Mouse (Mus musculus) liver, adult 2 months (tissue): ENCODE data around the gene Ube4b. TPM values are rescaled to one million over a fixed set of nuclear protein-coding genes. Genes with fewer than 3 reads are reported as not detected.
"Not testable (repeated sequence)": the region's sequence is repeated elsewhere in the genome, so short reads cannot be mapped to it uniquely, and the experiment has no call there.

Experiments
- DNase-seq: peaks from one replicate; pipeline ENCODE4 v3.0.0-alpha.2; 2011; ENCODE audit warnings: low read depth, low spot score; ENCODE audit errors: extremely low read depth
- H3K27ac ChIP-seq: fragments of 200-500 bp; replicated peaks from 2 replicates; pipeline ENCODE4 v1.5.1; 2012; ENCODE audit warnings: low read depth, mild to moderate bottlenecking, control low read depth, inconsistent platforms, low read length; ENCODE audit not compliant: insufficient read depth
- H3K27me3 ChIP-seq: fragments of 200-500 bp; 2 replicates; pipeline ENCODE4 v1.6.1; 2012; ENCODE audit warnings: mild to moderate bottlenecking, moderate library complexity, low read length, inconsistent platforms; ENCODE audit not compliant: control insufficient read depth, insufficient read depth
- H3K36me3 ChIP-seq: fragments of 200-500 bp; 2 replicates; pipeline ENCODE4 v1.6.1; 2012; ENCODE audit warnings: low read length, inconsistent platforms; ENCODE audit not compliant: control insufficient read depth, insufficient read depth
- H3K4me1 ChIP-seq: fragments of 200-500 bp; 2 replicates; pipeline ENCODE4 v1.6.1; 2011; ENCODE audit warnings: low read length; ENCODE audit not compliant: control insufficient read depth, insufficient read depth
- H3K4me3 ChIP-seq: fragments of 200-500 bp; 2 replicates; pipeline ENCODE4 v1.5.1; 2011; ENCODE audit warnings: low read depth, mild to moderate bottlenecking, control low read depth, low read length, moderate library complexity; ENCODE audit not compliant: insufficient read depth
- H3K79me2 ChIP-seq: fragments of 200-500 bp; 2 replicates; pipeline ENCODE4 v1.6.1; 2012; ENCODE audit warnings: inconsistent platforms, mild to moderate bottlenecking, low read length, moderate library complexity; ENCODE audit not compliant: control insufficient read depth, insufficient read depth
- H3K9ac ChIP-seq: fragments of 200-500 bp; 2 replicates; pipeline ENCODE4 v1.6.1; 2012; ENCODE audit warnings: low read depth, mild to moderate bottlenecking, control low read depth, inconsistent platforms, low read length
- CTCF ChIP-seq: fragments of 200-500 bp; IDR thresholded peaks from 2 replicates; pipeline ENCODE4 v1.5.1; 2011; ENCODE audit warnings: low read depth, low read length, control low read depth
- POLR2A ChIP-seq: fragments of 200-500 bp; IDR thresholded peaks from 2 replicates; pipeline ENCODE4 v1.6.1; 2011; ENCODE audit warnings: low read length, control low read depth; ENCODE audit not compliant: insufficient read depth; ENCODE audit errors: extremely low read depth
- WGBS: fragments of 180-500 bp; shearing (Covaris S2); methylation state at CpG from one replicate; pipeline ENCODE4 v1.1.7; 2018; 5-methylcytosine and 5-hydroxymethylcytosine counted together
- polyA plus RNA-seq: library from polyadenylated mRNA; depleted of rRNA; stranded (reverse); fragments of >200 nt; gene quantifications from 2 replicates; pipeline ENCODE4 v1.2.3, GENCODE M21; 2012
- total RNA-seq: library from RNA; depleted of rRNA; stranded (reverse); fragments of >200 nt; gene quantifications from 2 replicates; pipeline ENCODE4 v1.2.3, GENCODE M21; 2014

Ube4b gene
- total and polyA plus RNA-seq, 2 experiments = 23.3 to 30.0 TPM

DNA sequence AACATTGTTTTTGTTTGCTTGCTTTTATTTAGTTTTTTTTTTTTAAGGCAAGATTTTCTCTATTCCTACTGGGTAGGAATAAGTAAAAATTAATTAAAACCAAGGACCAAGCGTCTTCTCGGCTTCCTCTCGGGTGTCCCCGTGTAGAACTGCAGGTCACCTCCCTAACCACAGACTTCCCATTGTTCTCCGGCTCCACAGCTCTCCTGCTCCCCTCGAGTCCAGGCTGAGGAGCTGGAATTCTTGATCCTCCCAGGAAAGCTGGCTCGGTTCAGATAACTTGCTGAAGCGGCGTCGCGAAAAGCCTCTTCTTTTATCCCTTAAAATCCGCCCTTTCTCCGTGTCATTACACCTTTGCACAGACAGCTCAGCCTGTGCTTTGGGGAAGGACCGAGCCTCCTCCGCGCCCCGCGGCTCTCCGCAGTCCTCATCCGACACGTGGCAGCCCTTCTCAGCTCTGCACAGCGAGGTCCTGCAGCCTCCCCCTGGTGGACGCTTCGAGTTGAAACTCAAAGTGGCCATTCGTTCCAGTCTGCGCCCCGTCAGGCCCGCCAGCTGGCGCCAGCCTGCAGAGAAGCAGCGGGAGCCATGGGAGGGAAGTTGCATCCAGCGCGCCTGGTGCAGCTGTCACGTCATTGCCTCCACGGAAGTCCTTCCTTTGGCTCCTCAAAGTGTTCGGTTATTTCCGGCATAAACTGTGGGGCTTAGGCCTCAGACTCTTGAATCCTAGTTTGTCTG, 18.6 kb upstream of the Ube4b start:
- H3K4me3 ChIP-seq = no peak overlapping the region
- no peaks in the 10 kb centered on the region for H3K27me3 ChIP-seq
- TF ChIP-seq CTCF (peak; percentile 94), POLR2A (no peak)
- WGBS = 1% methylated on average over 36 of the region's 36 CpGs
- no peak overlapping the region for H3K27ac ChIP-seq
- H3K4me1 ChIP-seq = 0 out of 2 replicates have a peak, but pooled peaks cover 2% of the 10 kb centered on the region
- DNase-seq = peak; percentile 81
- H3K79me2 ChIP-seq = no peaks in the 10 kb centered on the region
- no peaks in the 10 kb centered on the region for H3K36me3 ChIP-seq
- 0 out of 2 replicates have a peak overlapping the region, but pooled peaks have one; percentile 0 for H3K9ac ChIP-seq

DNA sequence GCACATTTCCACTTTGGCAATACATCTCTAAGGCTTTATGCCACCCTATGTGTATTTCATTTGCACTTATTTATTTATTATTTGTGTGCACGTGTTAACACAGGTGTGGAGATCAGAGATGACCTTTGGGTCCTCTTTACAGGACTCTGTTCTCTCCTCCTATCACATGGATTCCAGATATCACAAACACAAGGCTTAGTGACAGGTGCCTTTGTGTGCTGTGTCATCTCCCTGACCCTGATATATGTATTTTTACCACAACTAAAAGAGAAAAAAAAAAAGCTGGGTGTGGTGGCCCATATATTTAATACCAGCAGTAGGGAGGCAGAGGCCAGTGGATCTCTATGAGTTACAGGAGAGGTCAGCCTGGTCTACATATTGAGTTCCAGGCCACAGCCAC, 17.9 kb upstream of the Ube4b start:
- no peaks in the 10 kb centered on the region for H3K79me2 ChIP-seq
- TF ChIP-seq CTCF = no peak
- no peak for TF ChIP-seq POLR2A
- no peaks in the 10 kb centered on the region for H3K36me3 ChIP-seq
- H3K4me3 ChIP-seq = no peak overlapping the region
- no peak overlapping the region for H3K9ac ChIP-seq
- no peak for DNase-seq
- WGBS = 50% methylated on average over 1 of the region's 1 CpGs
- no peak overlapping the region for H3K27ac ChIP-seq
- H3K4me1 ChIP-seq = 0 out of 2 replicates have a peak, but pooled peaks cover 2% of the 10 kb centered on the region
- H3K27me3 ChIP-seq = no peaks in the 10 kb centered on the region

DNA sequence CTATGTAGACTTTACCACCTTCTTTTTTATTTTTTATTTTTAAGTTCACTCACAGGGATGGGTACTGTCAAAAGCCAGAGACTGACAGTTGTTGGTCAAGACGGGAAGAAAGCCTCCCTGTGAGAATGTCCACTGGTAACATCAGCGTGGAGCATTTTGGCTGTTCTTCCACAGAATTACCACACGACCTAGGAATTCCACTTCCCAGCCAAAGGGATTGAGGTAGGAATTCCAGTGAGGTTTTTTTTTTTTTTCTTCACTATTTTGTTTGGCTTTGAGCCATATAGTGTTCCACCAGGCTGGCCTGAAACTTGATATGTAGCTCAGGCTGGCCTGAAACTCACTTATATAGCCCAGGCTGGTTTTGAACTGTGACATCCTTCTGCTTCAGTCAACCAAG, 15.9 kb upstream of the Ube4b start:
- H3K9ac ChIP-seq = no peak overlapping the region
- H3K4me3 ChIP-seq = no peak overlapping the region
- WGBS = 25% methylated on average over 3 of the region's 3 CpGs
- H3K79me2 ChIP-seq = no peaks in the 10 kb centered on the region
- TF ChIP-seq CTCF = no peak
- H3K4me1 ChIP-seq = 0 out of 2 replicates have a peak, but pooled peaks cover 2% of the 10 kb centered on the region
- no peak overlapping the region for H3K27ac ChIP-seq
- DNase-seq = peak; percentile 43
- no peaks in the 10 kb centered on the region for H3K36me3 ChIP-seq
- no peaks in the 10 kb centered on the region for H3K27me3 ChIP-seq

DNA sequence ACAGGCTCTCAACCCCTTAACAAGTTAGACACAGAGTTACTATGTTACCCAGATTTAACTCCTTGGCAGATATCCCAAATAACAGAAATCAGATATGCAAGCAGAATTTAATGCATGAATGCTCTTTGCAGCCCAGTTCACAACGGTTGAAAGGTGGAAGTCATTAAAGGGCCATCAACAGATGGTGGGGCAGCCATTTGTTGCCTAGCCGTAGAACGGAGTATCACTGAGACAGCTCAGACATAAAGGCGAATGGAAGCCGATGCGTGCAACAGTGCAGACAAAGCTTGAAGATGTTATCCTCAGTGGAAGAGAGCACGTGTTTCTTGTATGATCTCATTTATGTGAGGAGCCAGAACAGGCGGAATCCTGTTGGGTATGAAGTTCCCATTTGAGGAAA, 14.0 kb upstream of the Ube4b start:
- no peak overlapping the region for H3K9ac ChIP-seq
- DNase-seq = no peak
- H3K79me2 ChIP-seq = no peaks in the 10 kb centered on the region
- 0 out of 2 replicates have a peak, but pooled peaks cover 2% of the 10 kb centered on the region for H3K4me1 ChIP-seq
- no peak for TF ChIP-seq CTCF
- no peak for TF ChIP-seq POLR2A
- 90% methylated on average over 8 of the region's 8 CpGs for WGBS
- no peaks in the 10 kb centered on the region for H3K27me3 ChIP-seq
- H3K36me3 ChIP-seq = no peaks in the 10 kb centered on the region
- no peak overlapping the region for H3K27ac ChIP-seq
- H3K4me3 ChIP-seq = no peak overlapping the region

DNA sequence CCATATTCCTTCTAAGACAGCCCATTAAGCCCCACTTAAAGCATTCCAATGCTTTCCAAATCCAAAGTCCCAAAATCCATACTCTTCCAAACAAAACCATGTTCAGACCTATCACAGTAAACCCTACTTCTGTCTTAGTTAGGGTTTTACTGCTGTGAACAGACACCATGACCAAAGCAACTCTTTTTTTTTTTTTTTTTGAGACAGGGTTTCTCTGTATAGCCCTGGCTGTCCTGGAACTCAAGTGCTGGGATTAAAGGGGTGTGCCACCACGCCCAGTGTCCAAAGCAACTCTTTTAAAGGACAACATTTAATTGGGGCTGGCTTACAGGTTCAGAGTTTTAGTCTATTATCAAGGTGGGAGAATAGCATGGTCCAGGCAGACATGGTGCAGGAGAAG, 5.3 kb upstream of the Ube4b start:
- not testable (repeated sequence) for H3K4me1 ChIP-seq, H3K79me2 ChIP-seq, H3K36me3 ChIP-seq, DNase-seq, H3K27ac ChIP-seq, H3K4me3 ChIP-seq, H3K9ac ChIP-seq, H3K27me3 ChIP-seq
- 95% methylated on average over 1 of the region's 1 CpGs for whole genome bisulfite sequencing

DNA sequence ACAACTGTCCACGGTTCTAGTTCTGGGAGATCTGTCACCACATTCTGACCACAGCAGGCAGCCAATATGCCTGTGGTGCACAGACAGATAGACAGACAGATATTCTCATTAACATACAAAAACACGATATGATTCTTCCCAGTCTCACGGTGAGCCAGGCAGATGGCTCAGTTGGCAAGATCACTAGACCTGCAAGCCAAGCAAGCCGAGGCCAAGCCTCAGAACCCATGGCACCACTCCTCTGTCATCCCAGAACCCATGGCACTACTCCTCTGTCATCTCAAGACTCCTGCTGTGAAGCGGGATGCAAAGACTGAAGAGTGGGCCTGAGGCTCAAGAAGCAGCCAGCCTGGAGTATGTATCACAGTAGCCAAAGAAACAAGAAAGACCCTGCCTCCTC, 3.0 kb upstream of the Ube4b start:
- H3K4me1 ChIP-seq = no peaks in the 10 kb centered on the region; the same call in 1 of the 2 replicates
- no peaks in the 10 kb centered on the region for H3K27me3 ChIP-seq
- DNase-seq = no peak
- 79% methylated on average over 5 of the region's 5 CpGs for WGBS
- H3K9ac ChIP-seq = no peak overlapping the region
- no peak for TF ChIP-seq CTCF
- TF ChIP-seq POLR2A = no peak
- H3K4me3 ChIP-seq = no peak overlapping the region
- peaks cover 6% of the 10 kb centered on the region for H3K79me2 ChIP-seq
- H3K36me3 ChIP-seq = no peaks in the 10 kb centered on the region
- no peak overlapping the region for H3K27ac ChIP-seq
